Mouse (Mus musculus): ENCODE measurements at regions not wholly inside any gene's neighbourhood (a gene's known extent, or its start where the extent isn't known, plus 50 kb on each side); places are given as distances from the start of the nearest gene placed in this dataset.

DNA sequence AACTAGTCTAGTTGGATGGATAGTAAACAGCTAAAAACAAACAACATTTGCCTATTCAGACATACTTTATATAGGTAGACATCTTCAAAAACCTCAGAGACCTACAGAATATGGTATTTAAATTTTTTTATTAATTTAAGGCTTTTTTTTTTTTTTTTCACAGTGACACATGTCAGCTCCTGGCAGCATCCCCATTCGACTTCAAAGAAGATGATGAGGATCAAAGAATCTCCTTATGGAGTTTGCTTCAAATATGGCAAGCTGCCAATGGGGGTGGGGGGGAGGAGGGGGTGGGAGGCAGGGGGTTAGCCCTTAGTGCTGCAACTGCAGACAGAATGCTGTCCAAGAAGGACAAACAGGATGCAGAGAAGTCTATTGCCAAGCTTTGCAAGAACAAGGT is 135.8 kb upstream of the Syt13 start:
- no peak for TF ChIP-seq CTCF (IDR thresholded peaks at IDR 0.05; ENCODE audit: low read depth)
- no peak for TF ChIP-seq EP300 (IDR thresholded peaks at IDR 0.05; ENCODE audit: low read depth)
